ENCODE assay signal across 16 mouse cellular contexts in the genomic region with DNA sequence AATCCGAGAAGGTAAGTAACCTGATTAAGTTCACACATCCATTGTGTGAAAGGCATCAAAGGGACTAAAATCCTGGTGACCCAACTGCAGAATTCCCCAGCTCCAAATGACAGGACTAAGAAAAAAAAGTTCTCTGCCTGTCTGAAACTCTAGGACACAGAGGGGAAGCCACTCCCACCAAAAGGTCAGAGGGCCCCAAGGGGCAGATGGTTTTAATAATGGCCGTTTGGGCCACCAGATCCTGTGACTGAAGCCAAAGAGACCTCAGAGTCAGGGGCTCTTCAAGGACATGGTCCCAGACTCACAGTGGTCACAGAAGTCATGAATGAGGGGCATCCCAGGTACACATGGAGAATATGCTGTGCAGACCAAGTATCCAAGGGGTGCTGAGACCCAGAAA.
"Had no signal": no experiment of that assay in that cellular context is flagged by ENCODE, and none has a peak within 500 bp of the region (broad histone marks: within the 10 kb centered on the region; RNA-seq: fewer than 3 reads in every experiment).

No protein-coding gene starts in this region.

- ATAC-seq: intestine, embryonic 16.5 days; liver, postnatal 0 days had no signal

- H3K36me3 ChIP-seq: limb, embryonic 15.5 days; liver, embryonic 13.5 days; lung, embryonic 15.5 days; midbrain, embryonic 12.5 days had no signal

- H3K9ac ChIP-seq: limb, embryonic 15.5 days; liver, embryonic 13.5 days; liver, postnatal 0 days; lung, embryonic 15.5 days; midbrain, embryonic 12.5 days had no signal

- H3K27me3 ChIP-seq: limb, embryonic 15.5 days; lung, embryonic 15.5 days had no signal

- H3K9me3 ChIP-seq: limb, embryonic 15.5 days; liver, embryonic 13.5 days; lung, embryonic 15.5 days; megakaryocyte, embryonic 14.5 days; midbrain, embryonic 12.5 days had no signal

- DNase-seq: kidney, adult 2 months; kidney, postnatal 25 days; layer of hippocampus, adult 9-11 months; layer of hippocampus, postnatal 36 days; liver, embryonic 13.5 days; liver, postnatal 0 days; lung, postnatal 14 days; thymus, adult 2 months; thymus, postnatal 25 days had no signal

- H3K27ac ChIP-seq: limb, embryonic 15.5 days; liver, embryonic 13.5 days; macrophage; midbrain, embryonic 12.5 days; stomach, postnatal 0 days had no signal

- H3K4me3 ChIP-seq: limb, embryonic 15.5 days; liver, embryonic 13.5 days; lung, embryonic 15.5 days; megakaryocyte, embryonic 14.5 days; midbrain, embryonic 12.5 days had no signal

- H3K4me2 ChIP-seq: limb, embryonic 15.5 days; liver, embryonic 13.5 days; lung, embryonic 15.5 days; midbrain, embryonic 12.5 days had no signal
